Mouse (Mus musculus) liver, adult (tissue): ENCODE measurements around the gene Rac2.

ENCODE experiments used
- GATA4 ChIP-seq: IDR thresholded peaks from 2 replicates; pipeline ENCODE4 v1.6.1; 2014; ENCODE audit warnings: mild to moderate bottlenecking, low read length; ENCODE audit not compliant: insufficient replicate concordance

Gene Rac2

GRCm38 (mm10) chr15:78593896-78594425 is 21.4 kb upstream of the Rac2 start:
- no peak for TF ChIP-seq GATA4

- no peak for TF ChIP-seq GATA4
These were observed 19.9 kb upstream of the Rac2 start for GRCm38 (mm10) chr15:78592452-78592968.

- TF ChIP-seq GATA4, result no peak
These were observed 19.3 kb upstream of the Rac2 start for GRCm38 (mm10) chr15:78591680-78592451.

GRCm38 (mm10) chr15:78590785-78591184 is 18.2 kb upstream of the Rac2 start:
- no peak for TF ChIP-seq GATA4

GRCm38 (mm10) chr15:78589936-78590335 is 17.4 kb upstream of the Rac2 start:
- no peak for TF ChIP-seq GATA4

- no peak for TF ChIP-seq GATA4
These were observed 16.3 kb upstream of the Rac2 start for GRCm38 (mm10) chr15:78588900-78589299.

GRCm38 (mm10) chr15:78588049-78588448 is 15.5 kb upstream of the Rac2 start:
- TF ChIP-seq GATA4, result no peak

- TF ChIP-seq GATA4, result no peak
These were observed 14.7 kb upstream of the Rac2 start for GRCm38 (mm10) chr15:78587050-78587994.

- no peak for TF ChIP-seq GATA4
These were observed 12.8 kb upstream of the Rac2 start for GRCm38 (mm10) chr15:78585404-78585803.

GRCm38 (mm10) chr15:78583352-78583751 is 10.8 kb upstream of the Rac2 start:
- no peak for TF ChIP-seq GATA4

- no peak for TF ChIP-seq GATA4
These were observed 3.8 kb upstream of the Rac2 start for GRCm38 (mm10) chr15:78576284-78576810.

- TF ChIP-seq GATA4, result no peak
These were observed 348 bp downstream of the Rac2 start for GRCm38 (mm10) chr15:78572270-78572600.

- TF ChIP-seq GATA4, result no peak
These were observed 871 bp downstream of the Rac2 start for GRCm38 (mm10) chr15:78571554-78572269.

- TF ChIP-seq GATA4, result no peak
These were observed 2.4 kb downstream of the Rac2 start for GRCm38 (mm10) chr15:78570170-78570569.

GRCm38 (mm10) chr15:78567608-78568120 is 4.9 kb downstream of the Rac2 start:
- no peak for TF ChIP-seq GATA4
